Mouse (Mus musculus) C2C12 (cell line): ENCODE measurements around the gene 3110082J24Rik.

Experiments
- CTCF ChIP-seq: IDR thresholded peaks from one replicate; pipeline ENCODE4 v1.5.1; 2011; ENCODE audit not compliant: control insufficient read depth, insufficient read depth, insufficient read length
- MAX ChIP-seq: IDR thresholded peaks from one replicate; pipeline ENCODE4 v1.6.1; 2011; ENCODE audit warnings: mild to moderate bottlenecking, control low read depth
- MYOD1 ChIP-seq: IDR thresholded peaks from one replicate; pipeline ENCODE4 v1.6.1; 2011; ENCODE audit warnings: low read depth; ENCODE audit not compliant: control insufficient read depth, insufficient read length
- MYOG ChIP-seq: IDR thresholded peaks from one replicate; pipeline ENCODE4 v1.6.1; 2011; ENCODE audit not compliant: control insufficient read depth, insufficient read length; ENCODE audit errors: extremely low read depth

DNA sequence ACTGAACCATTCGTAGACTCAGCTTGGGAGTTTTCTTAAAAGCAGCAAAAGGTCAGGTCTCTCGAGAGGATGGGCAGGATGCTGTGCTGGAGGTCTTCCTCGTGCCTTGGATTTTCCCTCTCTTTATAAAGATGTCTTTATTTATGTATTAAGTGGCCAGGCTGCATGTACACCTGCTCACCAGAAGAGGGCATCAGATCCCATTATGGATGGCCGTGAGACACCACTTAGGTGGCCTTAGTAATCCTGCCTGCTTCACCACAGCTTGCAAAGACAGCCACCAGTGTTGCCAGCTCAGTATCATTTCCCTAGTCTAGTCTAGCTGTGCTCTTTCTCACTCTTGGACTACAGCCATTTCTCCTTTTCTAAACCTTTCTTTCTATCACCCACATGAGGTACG lies 19.7 kb upstream of the 3110082J24Rik start:
- TF ChIP-seq CTCF, result no peak
- no peak for TF ChIP-seq MYOD1
- no peak for TF ChIP-seq MYOG
- TF ChIP-seq MAX, result no peak
